Mouse (Mus musculus): Measurements from ENCODE around the gene C130026I21Rik. TPM values are rescaled to one million over a fixed set of nuclear protein-coding genes. Genes with fewer than 3 reads are reported as not detected.
"Not testable (repeated sequence)": the region's sequence is repeated elsewhere in the genome, so short reads cannot be mapped to it uniquely, and the experiment has no call there.

C130026I21Rik gene
- polyA plus RNA-seq, 1 experiment from 2014 or later: not detected

DNA sequence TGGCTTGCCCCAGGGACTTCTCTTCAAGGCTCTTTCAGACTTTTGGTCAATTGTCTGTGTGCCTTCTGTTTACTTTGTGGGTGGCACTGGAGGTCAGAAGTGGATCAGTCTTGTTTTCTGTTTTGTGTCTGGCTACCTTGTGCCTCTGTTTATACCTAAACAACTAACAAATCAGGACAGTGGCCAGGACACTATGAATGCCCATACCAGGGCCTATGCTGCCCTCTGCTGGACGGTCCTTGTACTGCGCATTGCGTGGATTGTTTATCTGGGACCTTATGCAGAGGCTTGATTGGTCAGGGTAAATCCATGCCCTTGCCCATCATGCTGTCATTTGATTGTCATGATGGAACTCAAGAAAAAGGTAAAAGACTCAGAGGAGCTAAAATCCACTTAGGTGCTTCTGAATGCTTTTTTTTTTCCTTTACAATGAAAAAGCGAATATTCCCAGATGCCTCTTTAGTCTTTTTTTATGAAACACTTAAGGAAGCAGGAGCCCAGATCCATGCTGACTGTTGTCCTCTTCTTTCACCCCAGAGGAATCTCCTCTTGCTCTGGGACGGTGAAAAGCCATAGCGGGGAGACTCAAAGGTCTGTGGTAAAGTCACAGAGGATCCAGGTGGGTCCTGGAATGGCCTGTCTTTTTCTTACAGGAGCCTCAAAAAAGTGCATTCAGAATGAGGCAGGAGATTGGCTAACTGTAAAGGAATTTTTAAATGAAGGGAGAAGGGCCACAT, 155.5 kb downstream of the C130026I21Rik start:
- H3K9ac ChIP-seq, H3K4me1 ChIP-seq: not testable (repeated sequence)
- WGBS: 57% methylated on average over 6 of the region's 6 CpGs

GRCm38 (mm10) chr1:85114078-85114477, 156.3 kb downstream of the C130026I21Rik start:
- WGBS: 83% methylated on average over 3 of the region's 3 CpGs
- not testable (repeated sequence) for H3K4me3 ChIP-seq (replicated peaks); H3K4me2 ChIP-seq; H3K27me3 ChIP-seq; H3K4me1 ChIP-seq; H3K9me3 ChIP-seq (replicated peaks); H3K27ac ChIP-seq; H3K36me3 ChIP-seq; ATAC-seq (replicated peaks; ENCODE audit: low FRiP score); H3K9ac ChIP-seq

More for the DNA sequence above, 155.5 kb downstream of the C130026I21Rik start:
- not testable (repeated sequence) for H3K4me2 ChIP-seq; H3K9me3 ChIP-seq (replicated peaks); H3K27ac ChIP-seq; H3K27me3 ChIP-seq; H3K36me3 ChIP-seq; ATAC-seq (replicated peaks; ENCODE audit: low FRiP score); H3K4me3 ChIP-seq (replicated peaks)

DNA sequence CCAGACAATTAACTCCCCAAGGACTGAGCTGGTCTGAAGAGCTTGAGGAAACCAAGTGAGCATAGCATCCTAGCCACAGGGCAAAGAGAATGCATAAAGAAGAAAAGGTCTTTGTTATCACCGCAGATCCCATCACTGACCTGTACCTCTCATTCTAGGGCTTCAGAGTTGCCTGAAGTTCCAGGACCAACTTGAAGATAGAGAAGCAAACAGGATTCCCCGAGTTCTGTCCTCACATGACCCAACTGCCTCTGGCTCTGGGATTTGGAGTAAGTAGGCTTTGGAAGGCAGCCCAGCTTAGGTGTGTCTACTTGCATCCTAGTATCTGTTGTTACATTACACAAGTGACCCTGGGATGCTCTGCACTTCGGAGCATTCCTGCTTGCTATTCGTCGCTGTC, 157.5 kb downstream of the C130026I21Rik start:
- not testable (repeated sequence) for H3K9me3 ChIP-seq (replicated peaks); H3K4me2 ChIP-seq; H3K27me3 ChIP-seq; H3K4me1 ChIP-seq; H3K4me3 ChIP-seq (replicated peaks); H3K27ac ChIP-seq; H3K36me3 ChIP-seq; H3K9ac ChIP-seq; ATAC-seq (replicated peaks; ENCODE audit: low FRiP score)
- WGBS: 71% methylated on average over 2 of the region's 5 CpGs

DNA sequence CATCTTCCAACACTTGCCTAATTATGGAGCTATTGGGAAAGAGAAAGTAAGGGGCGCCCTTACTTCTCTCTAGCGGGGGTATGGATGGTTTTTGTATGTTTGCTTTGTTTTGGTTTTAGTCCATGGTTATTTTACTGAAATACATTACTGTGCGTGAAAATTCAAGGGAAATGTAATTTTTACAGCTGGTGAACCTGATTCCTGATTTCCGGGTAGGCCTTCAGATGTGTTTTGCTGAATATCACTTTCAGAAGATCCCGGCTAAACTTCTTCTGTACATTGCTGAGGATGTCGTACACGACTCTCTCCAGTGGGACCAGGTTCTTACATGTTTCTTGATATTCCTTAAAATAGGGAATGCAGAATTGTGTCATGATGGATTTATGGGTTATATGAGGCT, 158.1 kb downstream of the C130026I21Rik start:
- H3K4me1 ChIP-seq; H3K4me2 ChIP-seq; H3K27me3 ChIP-seq; H3K9ac ChIP-seq; ATAC-seq (replicated peaks; ENCODE audit: low FRiP score); H3K36me3 ChIP-seq; H3K27ac ChIP-seq; H3K9me3 ChIP-seq (replicated peaks); H3K4me3 ChIP-seq (replicated peaks): not testable (repeated sequence)
- 89% methylated on average over 7 of the region's 7 CpGs for WGBS

GRCm38 (mm10) chr1:85111572-85111971, 158.8 kb downstream of the C130026I21Rik start:
- H3K27me3 ChIP-seq; H3K27ac ChIP-seq; H3K9ac ChIP-seq; H3K4me1 ChIP-seq; H3K4me3 ChIP-seq (replicated peaks); H3K4me2 ChIP-seq; H3K36me3 ChIP-seq; ATAC-seq (replicated peaks; ENCODE audit: low FRiP score); H3K9me3 ChIP-seq (replicated peaks): not testable (repeated sequence)
- WGBS: 60% methylated on average over 10 of the region's 10 CpGs

DNA sequence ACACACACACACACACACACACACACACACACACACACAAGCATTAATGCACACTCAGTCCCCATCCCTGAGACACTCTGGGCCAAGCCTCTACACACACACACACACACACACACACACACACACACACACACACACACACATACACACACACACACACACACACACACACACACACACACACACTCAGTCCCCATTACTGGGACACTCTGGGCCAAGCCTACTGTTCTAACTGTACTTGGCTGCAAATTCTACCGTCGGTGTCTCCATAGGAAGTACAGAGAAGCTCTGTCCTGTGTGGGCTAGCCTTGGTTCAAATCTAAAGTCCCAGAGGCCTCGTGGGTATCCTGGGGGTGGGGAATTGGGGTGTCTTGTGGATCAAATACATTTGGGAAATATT, 159.5 kb downstream of the C130026I21Rik start:
- H3K27me3 ChIP-seq; H3K9ac ChIP-seq; H3K4me2 ChIP-seq; H3K4me3 ChIP-seq (replicated peaks); H3K9me3 ChIP-seq (replicated peaks); H3K36me3 ChIP-seq; H3K4me1 ChIP-seq; ATAC-seq (replicated peaks; ENCODE audit: low FRiP score); H3K27ac ChIP-seq: not testable (repeated sequence)
- 87% methylated on average over 3 of the region's 3 CpGs for WGBS

DNA sequence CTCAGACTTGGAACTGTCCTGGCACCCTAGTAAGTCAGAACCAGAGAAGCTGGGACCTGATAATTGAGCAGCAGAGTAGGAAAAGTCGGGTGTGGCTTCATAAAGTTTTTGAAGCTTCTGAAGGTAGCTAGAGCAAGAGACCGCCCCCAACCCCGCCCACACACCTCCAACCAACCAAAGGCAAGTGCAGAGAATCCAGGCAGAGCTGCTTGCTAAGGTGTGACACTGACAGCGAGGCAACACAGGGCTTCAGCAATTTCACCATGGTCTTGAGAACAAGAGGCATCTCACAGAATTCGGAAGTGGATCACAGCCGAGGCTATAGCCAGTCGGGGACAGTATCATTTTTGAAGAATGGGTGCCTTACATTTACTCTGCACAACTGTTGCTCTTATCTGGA, 160.6 kb downstream of the C130026I21Rik start, which contains the start of gene A530032D15Rik:
A530032D15Rik (minus strand) TSS at position 101 of the 400 bp plus-strand sequence.
- not testable (repeated sequence) for H3K4me1 ChIP-seq; H3K9ac ChIP-seq; H3K4me2 ChIP-seq; H3K27me3 ChIP-seq; H3K36me3 ChIP-seq; H3K27ac ChIP-seq; ATAC-seq (replicated peaks; ENCODE audit: low FRiP score); H3K9me3 ChIP-seq (replicated peaks); H3K4me3 ChIP-seq (replicated peaks)
- 67% methylated on average over 1 of the region's 7 CpGs for WGBS

DNA sequence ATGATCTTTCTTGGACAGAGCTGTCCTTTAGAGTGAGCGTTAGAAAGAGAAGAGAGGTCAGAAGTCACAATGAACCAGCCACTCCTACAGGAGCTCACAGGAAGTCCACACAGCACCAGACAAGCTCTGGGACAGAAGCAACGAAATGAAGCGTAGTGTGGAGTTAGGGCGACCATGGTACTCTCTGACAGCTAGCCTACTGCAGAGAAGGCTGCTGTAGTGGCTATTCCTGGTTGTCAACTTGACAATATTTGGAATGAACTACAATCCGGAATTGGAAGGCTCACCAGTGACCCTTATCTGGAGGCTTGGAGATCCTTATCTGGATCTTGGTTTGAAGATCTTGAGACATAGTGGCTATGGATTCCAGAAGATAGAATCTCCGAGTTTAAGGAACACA, 164.4 kb downstream of the C130026I21Rik start:
- H3K4me3 ChIP-seq (replicated peaks); ATAC-seq (replicated peaks; ENCODE audit: low FRiP score); H3K36me3 ChIP-seq; H3K27me3 ChIP-seq; H3K9ac ChIP-seq; H3K4me2 ChIP-seq; H3K9me3 ChIP-seq (replicated peaks); H3K27ac ChIP-seq; H3K4me1 ChIP-seq: not testable (repeated sequence)
- WGBS: 68% methylated on average over 6 of the region's 6 CpGs

DNA sequence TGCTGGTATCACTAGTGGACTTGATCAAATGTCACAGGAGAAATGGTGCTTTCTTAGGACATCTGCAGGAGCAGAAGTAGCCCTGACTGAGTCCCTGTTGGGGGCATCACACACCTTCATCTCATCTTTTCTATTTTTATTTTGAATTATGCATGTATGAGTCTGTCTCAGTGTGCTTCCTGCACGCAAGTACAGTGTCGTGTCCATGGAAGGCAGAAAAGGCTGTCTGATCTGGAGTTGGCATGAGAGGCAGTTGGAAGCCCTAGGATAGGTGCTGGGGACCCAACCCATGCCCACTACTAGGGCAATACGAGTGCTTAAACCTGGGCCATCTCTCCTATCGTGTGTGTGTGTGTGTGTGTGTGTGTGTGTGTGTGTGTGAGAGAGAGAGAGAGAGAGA, 165.0 kb downstream of the C130026I21Rik start:
- H3K4me3 ChIP-seq (replicated peaks); H3K36me3 ChIP-seq; H3K27me3 ChIP-seq; ATAC-seq (replicated peaks; ENCODE audit: low FRiP score); H3K9ac ChIP-seq; H3K4me1 ChIP-seq; H3K27ac ChIP-seq; H3K9me3 ChIP-seq (replicated peaks); H3K4me2 ChIP-seq: not testable (repeated sequence)
- 85% methylated on average over 4 of the region's 4 CpGs for WGBS

DNA sequence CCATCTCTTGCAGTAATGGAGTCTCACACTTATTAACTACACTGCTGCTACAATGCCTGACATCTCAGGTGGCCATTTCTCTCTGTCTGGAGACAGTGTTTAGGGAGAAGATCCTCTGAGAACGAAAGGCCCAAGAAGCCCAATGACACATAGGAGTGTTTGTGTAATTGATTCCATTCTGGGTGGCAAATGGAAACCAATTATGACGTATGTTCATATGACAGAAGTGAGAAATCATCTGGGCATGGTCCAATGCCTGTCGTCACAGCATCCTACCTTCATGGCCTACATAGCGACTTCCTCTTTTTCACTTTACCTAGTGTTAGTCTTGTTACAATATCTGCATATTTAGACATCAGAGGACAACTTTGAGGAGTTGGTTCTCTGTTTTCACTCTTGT, 168.6 kb downstream of the C130026I21Rik start:
- H3K4me2 ChIP-seq; H3K27me3 ChIP-seq; H3K27ac ChIP-seq; H3K4me1 ChIP-seq; H3K9me3 ChIP-seq (replicated peaks); H3K4me3 ChIP-seq (replicated peaks); H3K9ac ChIP-seq; H3K36me3 ChIP-seq; ATAC-seq (replicated peaks; ENCODE audit: low FRiP score): not testable (repeated sequence)
- WGBS: 83% methylated on average over 4 of the region's 4 CpGs

- H3K27ac ChIP-seq; H3K9ac ChIP-seq; H3K4me3 ChIP-seq (replicated peaks); H3K27me3 ChIP-seq; H3K36me3 ChIP-seq; ATAC-seq (replicated peaks; ENCODE audit: low FRiP score); H3K4me1 ChIP-seq; H3K9me3 ChIP-seq (replicated peaks); H3K4me2 ChIP-seq: not testable (repeated sequence)
- 63% methylated on average over 1 of the region's 1 CpGs for WGBS
These were observed 170.5 kb downstream of the C130026I21Rik start, which contains the start of gene Gm10553 for GRCm38 (mm10) chr1:85099864-85100263. Gene Gm10553 (plus strand): TSS chr1:85100164.

GRCm38 (mm10) chr1:85099081-85099480, 171.3 kb downstream of the C130026I21Rik start:
- H3K4me3 ChIP-seq (replicated peaks); H3K9ac ChIP-seq; H3K36me3 ChIP-seq; H3K4me1 ChIP-seq; H3K27ac ChIP-seq; H3K4me2 ChIP-seq; ATAC-seq (replicated peaks; ENCODE audit: low FRiP score); H3K9me3 ChIP-seq (replicated peaks); H3K27me3 ChIP-seq: not testable (repeated sequence)
- 71% methylated on average over 7 of the region's 7 CpGs for WGBS

DNA sequence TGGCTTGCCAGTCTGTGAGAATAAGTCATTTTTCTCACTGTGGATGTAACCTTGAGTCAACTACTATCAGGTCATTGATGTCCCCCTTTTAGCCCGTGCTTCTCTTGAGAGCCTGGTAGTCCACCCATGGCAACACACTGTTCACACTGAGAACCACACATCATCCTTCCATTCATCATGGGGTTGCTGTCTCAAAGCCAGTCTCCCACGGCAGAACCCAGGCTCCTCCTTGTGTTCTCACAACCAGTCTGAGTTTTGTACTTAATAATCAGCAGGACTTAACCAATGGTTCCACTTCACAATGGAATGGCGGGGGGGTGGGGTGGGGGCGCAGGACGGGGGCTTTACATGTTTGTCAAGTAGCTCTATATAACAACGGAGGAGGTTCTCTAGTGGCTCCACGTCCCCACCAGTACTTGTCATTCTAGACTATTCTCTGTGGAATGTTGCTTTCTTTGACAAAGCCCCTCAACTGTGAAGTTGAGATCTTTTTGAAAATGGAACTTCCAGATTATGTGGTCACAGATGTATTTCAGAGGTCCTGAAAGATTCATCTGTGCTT, 177.3 kb downstream of the C130026I21Rik start:
- not testable (repeated sequence) for H3K4me2 ChIP-seq; H3K27me3 ChIP-seq; H3K27ac ChIP-seq; H3K9ac ChIP-seq; H3K4me1 ChIP-seq; H3K36me3 ChIP-seq; H3K9me3 ChIP-seq (replicated peaks); H3K4me3 ChIP-seq (replicated peaks); ATAC-seq (replicated peaks; ENCODE audit: low FRiP score)
- 82% methylated on average over 7 of the region's 7 CpGs for WGBS
